27 mouse cellular contexts compared by ENCODE assay signal in genomic region chrX:61482725-61483124, GRCm38 (mm10).
DNase-seq lines count a peak whose midpoint lies in the region; ATAC-seq and TF ChIP-seq lines count a peak whose summit lies in the region.
"Had no signal": no experiment of that assay in that cellular context is flagged by ENCODE, and none has a peak within 500 bp of the region (broad histone marks: within the 10 kb centered on the region; RNA-seq: fewer than 3 reads in every experiment).

No protein-coding gene starts in this region.

- no peak for ATAC-seq in frontal cortex, adult (ENCODE audit: low TSS enrichment)
- ATAC-seq: CD4-positive, CD25-positive, alpha-beta regulatory T cell, adult 4 months; hindbrain, embryonic 16.5 days had no signal

- no peak for TF ChIP-seq POLR2A in brain, embryonic 14.5 days (IDR thresholded peaks at IDR 0.05; ENCODE audit: borderline replicate concordance, extremely low read depth, insufficient read depth, insufficient read length, poor library complexity, severe bottlenecking)

- peak; percentile 1 to 8 for DNase-seq in frontal cortex, postnatal 36 days (ENCODE audit: low spot score in 2 of 2)
- peak; percentile 2 for DNase-seq in brain, embryonic 14.5 days (ENCODE audit: low read depth)
- peak; percentile 19 for DNase-seq in cerebellum, adult 8-10 months
- peak; percentile 21 for DNase-seq in cerebellum, postnatal 25 days
- DNase-seq in gastrocnemius, postnatal 36 days, result no peak
- DNase-seq in thymus, postnatal 0 days (ENCODE audit: low spot score), result no peak
- DNase-seq in heart, adult 8-10 months (ENCODE audit: low spot score), result no peak
- DNase-seq: adrenal gland, adult 2 months; adrenal gland, postnatal 36 days; embryo, embryonic 11 days; gastrocnemius, postnatal 25 days; heart, adult 18-20 months; heart, postnatal 10 days; kidney, adult 8-10 months; kidney, postnatal 4 days; layer of hippocampus, adult 9-11 months; liver; lung, embryonic 14.5 days; lung, postnatal 14 days; midbrain, embryonic 14.5 days; retina, postnatal 1 day; spleen, adult 18-20 months; thymus, adult 2 months; thymus, postnatal 4 days had no signal

- intact Hi-C loops in gastrocnemius, postnatal 36 days (cut with DNase I), result no loop called here

- no peak for TF ChIP-seq CTCF in brain, embryonic 14.5 days (IDR thresholded peaks at IDR 0.05; ENCODE audit: borderline replicate concordance, extremely low read depth, insufficient read depth, insufficient read length)

Comparison
In these comparisons a context has a peak if more than half of its experiments do, and no peak if none do; other contexts are left out.
1. DNase-seq: peak in frontal cortex, postnatal 36 days (2 of 2), brain, embryonic 14.5 days (single experiment), cerebellum, adult 8-10 months (single experiment) and cerebellum, postnatal 25 days (2 of 2); none in gastrocnemius, postnatal 36 days (0 of 2), thymus, postnatal 0 days (single experiment) and heart, adult 8-10 months (single experiment).